Mouse (Mus musculus) layer of hippocampus, postnatal 14 days (tissue): Measurements from ENCODE around the gene Rce1. TPM values are rescaled to one million over a fixed set of nuclear protein-coding genes. Genes with fewer than 3 reads are reported as not detected.

ENCODE experiments used
- microRNA-seq, 2 experiments: library from miRNA; unstranded; fragments of <30 nt; microRNA quantifications; one replicate each; pipeline ENCODE4 v1.2.0; 2021
- total RNA-seq, 2 experiments: library from RNA; stranded (reverse); gene quantifications; 2 replicates each; pipeline ENCODE4 v1.2.3; 2021

The Rce1 gene
- total RNA-seq, 2 experiments from 2014 or later, result 16.7 to 18.2 TPM

Small RNAs within 50 kb of the gene (microRNA-seq; reads per million reads assigned to microRNA genes)
- 3.2 to 3.7 reads per million in 2 experiments for gene Mir6986

Other genes starting within 250 kb of the Rce1 start
- 10 to 100 TPM; 69.3 to 73.2 TPM for gene Kdm2a, start 227.4 kb downstream of the Rce1 start, total RNA-seq
- gene Rhod, start 186.2 kb downstream of the Rce1 start, total RNA-seq, result 1 to 10 TPM; 2.0 to 2.2 TPM
- gene Syt12, start 148.2 kb downstream of the Rce1 start, total RNA-seq, result 10 to 100 TPM; 34.7 to 37.7 TPM
- gene 2010003K11Rik, start 127.1 kb downstream of the Rce1 start, total RNA-seq, result not detected
- gene Pcx, start 115.2 kb downstream of the Rce1 start, total RNA-seq, result 10 to 100 TPM; 56.6 to 63.9 TPM
- gene Lrfn4, start 10.0 kb downstream of the Rce1 start, total RNA-seq, result 10 to 100 TPM; 50.9 to 53.1 TPM
- 1 to 10 TPM; 1.9 to 2.1 TPM for gene Gm960, start 73.0 kb upstream of the Rce1 start, total RNA-seq
- gene Sptbn2, start 85.5 kb upstream of the Rce1 start, total RNA-seq, result 100 to 1,000 TPM; 663 to 667 TPM
- gene Rbm4b, start 130.9 kb upstream of the Rce1 start, total RNA-seq, result 10 to 100 TPM; 14.3 to 14.4 TPM
- gene Rbm4, start 168.3 kb upstream of the Rce1 start, total RNA-seq, result 10 to 100 TPM; 72.9 to 74.7 TPM
- 10 to 100 TPM; 19.9 to 21.4 TPM for gene Gm21992, start 186.0 kb upstream of the Rce1 start, total RNA-seq
- 10 to 100 TPM; 56.1 to 57.2 TPM for gene Rbm14, start 186.0 kb upstream of the Rce1 start, total RNA-seq
- gene Ccs, start 213.7 kb upstream of the Rce1 start, total RNA-seq, result 10 to 100 TPM; 42.6 to 43.6 TPM
- gene Ccdc87, start 213.7 kb upstream of the Rce1 start, total RNA-seq, result 1 to 10 TPM; 2.0 TPM
- 100 to 1,000 TPM; 103 to 125 TPM for gene Ctsf, start 229.5 kb upstream of the Rce1 start, total RNA-seq